Mouse (Mus musculus) lung, adult 2 months (tissue): Measurements from ENCODE around the gene Actr3b. TPM values are rescaled to one million over a fixed set of nuclear protein-coding genes. Genes with fewer than 3 reads are reported as not detected.

Experiments used
- DNase-seq: peaks from one replicate; pipeline ENCODE4 v3.0.0; 2022
- H3K4me1 ChIP-seq: fragments of 200-500 bp; 2 replicates; pipeline ENCODE4 v1.6.1; 2011; ENCODE audit warnings: low read length; ENCODE audit not compliant: control insufficient read depth, insufficient read depth
- H3K4me3 ChIP-seq: fragments of 200-500 bp; replicated peaks from 2 replicates; pipeline ENCODE3; 2011; ENCODE audit warnings: low read depth, mild to moderate bottlenecking, control low read depth, low read length; ENCODE audit errors: extremely low read depth
- CTCF ChIP-seq: fragments of 200-500 bp; IDR thresholded peaks from 2 replicates; pipeline ENCODE4 v1.5.1; 2011; ENCODE audit warnings: mild to moderate bottlenecking, low read length, control low read depth; ENCODE audit not compliant: insufficient read depth
- POLR2A ChIP-seq: fragments of 200-500 bp; IDR thresholded peaks from 2 replicates; pipeline ENCODE4 v1.6.1; 2011; ENCODE audit warnings: low read depth, mild to moderate bottlenecking, control low read depth, low read length, borderline replicate concordance; ENCODE audit errors: extremely low read depth
- WGBS: fragments of 180-500 bp; shearing (Covaris S2); methylation state at CpG from one replicate; pipeline ENCODE4 v1.1.7; 2018; 5-methylcytosine and 5-hydroxymethylcytosine counted together
- polyA plus RNA-seq: library from polyadenylated mRNA; depleted of rRNA; stranded (reverse); fragments of >200 nt; gene quantifications from 2 replicates; pipeline ENCODE4 v1.2.3, GENCODE M21; 2012

The Actr3b gene
- polyA plus RNA-seq, 1 experiment: 1.0 TPM

DNA sequence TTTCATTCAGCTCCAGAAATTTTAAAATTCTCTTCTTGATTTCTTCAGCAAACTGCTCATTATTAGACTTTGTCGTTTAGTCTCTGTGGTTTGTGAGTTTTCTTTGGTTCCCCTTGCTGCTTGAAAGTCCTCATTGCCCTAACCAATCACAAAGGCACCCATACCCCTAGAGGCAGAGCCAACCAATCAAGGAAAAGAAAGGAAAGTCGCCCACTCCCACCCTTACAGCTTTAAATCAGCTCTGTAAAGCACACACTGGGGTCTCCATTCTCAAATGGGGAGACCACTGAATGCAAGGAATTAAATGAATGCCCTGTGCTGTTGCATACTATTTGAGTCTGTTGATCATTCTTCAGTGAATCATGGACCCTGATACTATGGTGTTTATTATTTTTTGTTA, 9.6 kb downstream of the Actr3b start:
- no peak for DNase-seq
- WGBS: 35% methylated on average over 2 of the region's 2 CpGs
- TF ChIP-seq POLR2A: no peak
- no peaks in the 10 kb centered on the region for H3K4me1 ChIP-seq
- H3K4me3 ChIP-seq: no peak overlapping the region

DNA sequence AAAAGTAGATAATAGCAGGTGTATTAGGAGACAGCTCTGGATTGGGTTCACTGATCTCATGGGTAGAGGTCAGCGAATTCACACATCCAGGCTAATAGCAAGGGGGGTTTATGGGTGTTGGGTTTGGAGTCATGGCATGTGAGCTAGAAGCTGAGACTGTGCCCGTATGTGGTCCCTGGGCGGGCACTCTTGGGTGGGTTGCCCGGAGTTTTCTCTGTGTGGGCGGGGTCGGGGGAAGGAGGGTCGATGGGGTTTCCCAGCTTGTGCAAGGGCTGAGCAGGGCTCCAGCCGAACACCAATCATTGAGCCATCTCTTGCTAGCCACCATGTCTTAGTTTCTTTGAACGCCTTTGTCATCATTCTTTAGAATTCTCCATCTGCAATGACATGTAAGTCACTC, 12.7 kb downstream of the Actr3b start:
- no peak for DNase-seq
- 86% methylated on average over 9 of the region's 9 CpGs for WGBS
- Histone ChIP-seq H3K4me3 (no peak overlapping the region), H3K4me1 (no peaks in the 10 kb centered on the region)
- TF ChIP-seq CTCF (no peak), POLR2A (no peak)

DNA sequence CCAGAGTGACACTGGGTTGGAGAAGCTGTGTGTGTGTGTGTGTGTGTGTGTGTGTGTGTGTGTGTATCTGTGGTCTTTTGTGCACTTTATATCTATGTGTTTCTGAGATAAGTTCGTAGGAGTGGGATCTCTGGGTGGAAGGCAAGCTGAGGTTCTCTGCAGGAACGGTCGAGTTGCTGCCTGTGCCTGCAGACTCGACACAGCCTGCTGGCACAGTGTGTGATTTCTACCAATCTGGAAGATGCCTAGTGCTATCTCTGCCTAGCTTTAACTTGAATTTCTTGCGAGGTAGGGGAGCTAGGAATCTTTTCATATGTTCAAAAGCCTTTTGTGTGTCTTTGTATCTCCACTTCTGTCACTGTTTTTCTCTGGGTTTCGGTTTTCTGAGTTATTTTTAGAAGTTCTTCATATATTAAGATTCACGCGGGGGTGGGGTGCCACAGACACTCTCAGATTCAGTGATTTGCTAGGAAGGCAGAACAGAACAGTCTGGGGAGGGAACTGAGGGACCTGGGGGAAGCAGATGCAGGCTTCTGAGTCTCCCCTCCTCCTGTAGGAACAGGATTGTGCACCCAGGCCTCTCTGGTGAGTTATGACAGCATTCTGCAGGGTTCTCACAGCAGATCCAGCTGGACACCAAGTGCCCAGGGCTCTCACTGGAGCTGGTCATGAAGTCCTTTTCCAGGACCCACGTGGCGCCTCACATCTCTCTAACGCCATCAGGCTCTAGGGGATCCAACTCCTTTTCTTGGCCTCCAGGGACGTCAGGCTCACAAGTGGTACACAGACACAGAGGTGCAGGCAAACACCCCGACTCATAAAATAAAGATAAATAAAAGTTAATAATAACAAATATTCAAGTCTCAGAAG, 14.4 kb downstream of the Actr3b start:
- H3K4me3 ChIP-seq: no peak overlapping the region
- WGBS: 56% methylated on average over 13 of the region's 13 CpGs
- DNase-seq: no peak
- TF ChIP-seq CTCF (no peak), POLR2A (no peak)
- H3K4me1 ChIP-seq: no peaks in the 10 kb centered on the region

DNA sequence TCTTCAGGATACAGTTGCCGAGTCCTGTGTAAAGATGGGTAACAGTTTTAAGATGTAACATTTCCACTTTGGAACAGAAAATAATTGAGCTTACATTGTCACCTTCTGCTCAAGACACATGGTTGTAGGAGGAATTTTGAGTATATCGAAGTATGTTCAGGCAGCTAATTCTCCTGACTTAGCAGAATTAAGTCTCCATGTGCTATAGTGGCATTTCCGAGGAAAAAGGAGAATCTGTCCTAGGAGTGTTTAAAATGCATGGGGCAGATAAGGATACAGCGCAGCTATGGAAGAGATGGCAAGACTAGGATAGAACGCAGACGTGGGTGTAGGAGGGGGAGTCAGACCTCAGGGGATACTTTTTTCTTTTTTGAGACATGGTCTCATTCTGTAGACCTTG, 31.8 kb downstream of the Actr3b start:
- WGBS: 84% methylated on average over 6 of the region's 6 CpGs
- no peak overlapping the region for H3K4me3 ChIP-seq
- TF ChIP-seq POLR2A: no peak
- DNase-seq: no peak
- H3K4me1 ChIP-seq: no peaks in the 10 kb centered on the region

DNA sequence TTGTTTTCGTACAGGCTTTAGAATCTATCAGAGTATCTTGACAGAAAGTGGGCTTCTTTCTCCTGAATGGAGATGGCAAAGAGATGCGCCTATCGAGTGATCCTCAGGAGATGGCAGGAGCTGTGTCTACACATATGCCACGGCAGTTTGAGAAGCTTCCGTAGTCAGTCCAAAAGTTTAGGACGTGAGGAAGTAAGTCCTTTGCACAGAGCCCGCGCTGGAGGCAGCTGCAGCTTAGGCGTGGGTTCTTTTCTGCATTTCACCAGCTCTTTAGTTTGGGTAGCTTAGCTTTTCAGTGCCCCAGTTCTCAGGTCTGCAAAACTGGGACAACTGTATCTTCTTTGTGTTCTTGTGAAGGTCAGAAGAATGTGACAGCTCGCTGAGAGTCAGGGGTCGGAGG, 38.0 kb downstream of the Actr3b start:
- 81% methylated on average over 11 of the region's 11 CpGs for WGBS
- no peak for TF ChIP-seq POLR2A
- TF ChIP-seq CTCF: no peak
- no peak overlapping the region for H3K4me3 ChIP-seq
- DNase-seq: no peak
- no peaks in the 10 kb centered on the region for H3K4me1 ChIP-seq

DNA sequence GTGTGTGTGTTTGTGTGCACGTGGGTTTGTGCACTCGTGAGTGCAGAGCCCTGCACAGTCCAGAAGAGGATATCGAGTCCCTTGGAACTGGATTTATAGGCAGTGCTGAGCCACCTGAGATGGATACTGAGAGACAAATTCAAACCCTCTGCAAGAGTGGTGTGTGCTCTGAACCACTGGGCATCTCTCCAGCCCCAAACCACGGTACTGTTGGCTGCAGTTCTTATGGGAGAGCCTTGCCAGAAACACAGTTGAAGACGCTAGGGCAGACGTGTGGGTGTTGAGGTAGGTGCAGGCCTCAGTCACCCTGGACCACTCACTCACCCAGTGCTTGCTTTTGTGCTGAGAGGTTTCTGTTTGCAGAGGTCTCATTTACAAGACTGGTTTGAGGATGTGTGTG, 41.1 kb downstream of the Actr3b start:
- no peaks in the 10 kb centered on the region for H3K4me1 ChIP-seq
- DNase-seq: no peak
- 59% methylated on average over 6 of the region's 6 CpGs for WGBS
- TF ChIP-seq CTCF (no peak), POLR2A (no peak)
- no peak overlapping the region for H3K4me3 ChIP-seq

DNA sequence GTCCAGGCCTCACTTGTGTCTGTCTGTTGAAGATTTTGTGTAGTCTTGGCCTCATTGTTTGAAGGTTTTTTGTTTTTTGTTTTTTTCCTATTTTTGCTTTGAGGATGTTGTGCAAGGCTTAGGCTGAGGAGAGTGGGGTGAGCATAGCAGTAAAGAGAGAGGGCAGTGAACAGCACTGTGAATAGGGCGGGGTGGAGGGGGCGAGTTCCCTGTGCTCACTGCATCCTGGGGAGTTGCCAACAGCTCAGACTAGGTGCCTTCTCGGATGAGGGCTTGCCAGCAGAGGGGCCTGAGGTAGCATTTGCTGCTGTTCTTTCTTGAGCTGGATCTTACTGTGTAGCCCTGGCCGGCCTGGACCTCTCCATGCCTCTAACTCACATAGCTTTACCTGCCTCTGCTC, 41.9 kb downstream of the Actr3b start:
- 64% methylated on average over 4 of the region's 4 CpGs for WGBS
- DNase-seq: no peak
- Histone ChIP-seq H3K4me1 (no peaks in the 10 kb centered on the region), H3K4me3 (no peak overlapping the region)
- TF ChIP-seq POLR2A: no peak
- no peak for TF ChIP-seq CTCF

DNA sequence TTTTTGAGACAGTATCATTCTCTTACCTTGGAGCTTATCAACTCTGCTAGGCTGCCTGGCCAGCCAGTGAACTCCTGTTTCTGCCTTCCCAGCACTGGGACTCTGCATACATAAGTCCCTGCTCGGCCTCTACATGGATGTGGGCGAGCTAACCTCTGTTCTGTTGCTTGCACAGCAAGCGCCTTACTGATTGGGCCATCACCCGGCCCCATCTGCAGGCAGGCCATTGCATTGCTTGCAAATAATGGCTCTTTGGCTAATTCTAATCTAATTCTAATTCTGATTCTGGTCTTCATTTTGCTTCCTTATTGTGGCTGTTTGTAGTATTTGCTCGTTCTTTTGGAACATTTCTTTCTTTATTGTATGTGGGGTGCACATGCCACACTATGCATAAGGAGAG, 44.8 kb downstream of the Actr3b start:
- no peak for TF ChIP-seq CTCF
- no peak for TF ChIP-seq POLR2A
- no peak for DNase-seq
- Histone ChIP-seq H3K4me1 (no peaks in the 10 kb centered on the region), H3K4me3 (no peak overlapping the region)
- 77% methylated on average over 5 of the region's 5 CpGs for WGBS

DNA sequence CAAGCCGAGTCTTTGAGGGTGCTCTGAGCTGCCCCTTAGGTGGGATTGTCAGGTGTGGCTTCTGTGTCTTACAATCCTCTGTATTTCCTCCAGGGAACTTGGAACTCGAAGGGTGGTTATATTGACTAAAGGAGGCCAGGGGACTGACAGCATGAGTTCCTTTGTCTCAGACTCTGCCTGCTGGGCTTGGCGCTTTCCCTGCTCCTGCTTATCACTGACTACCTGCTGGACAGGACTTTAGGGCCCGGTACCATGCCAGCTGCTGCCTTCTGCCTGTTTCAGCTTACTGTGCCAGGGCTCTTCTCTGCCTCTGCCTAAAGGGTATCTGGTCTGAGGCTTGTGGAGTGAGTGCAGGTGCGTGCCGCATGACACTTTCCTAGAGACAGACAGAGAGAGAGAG, 53.1 kb downstream of the Actr3b start:
- H3K4me3 ChIP-seq: no peak overlapping the region
- no peaks in the 10 kb centered on the region for H3K4me1 ChIP-seq
- no peak for DNase-seq
- WGBS: 56% methylated on average over 6 of the region's 6 CpGs
- TF ChIP-seq CTCF (no peak), POLR2A (no peak)

DNA sequence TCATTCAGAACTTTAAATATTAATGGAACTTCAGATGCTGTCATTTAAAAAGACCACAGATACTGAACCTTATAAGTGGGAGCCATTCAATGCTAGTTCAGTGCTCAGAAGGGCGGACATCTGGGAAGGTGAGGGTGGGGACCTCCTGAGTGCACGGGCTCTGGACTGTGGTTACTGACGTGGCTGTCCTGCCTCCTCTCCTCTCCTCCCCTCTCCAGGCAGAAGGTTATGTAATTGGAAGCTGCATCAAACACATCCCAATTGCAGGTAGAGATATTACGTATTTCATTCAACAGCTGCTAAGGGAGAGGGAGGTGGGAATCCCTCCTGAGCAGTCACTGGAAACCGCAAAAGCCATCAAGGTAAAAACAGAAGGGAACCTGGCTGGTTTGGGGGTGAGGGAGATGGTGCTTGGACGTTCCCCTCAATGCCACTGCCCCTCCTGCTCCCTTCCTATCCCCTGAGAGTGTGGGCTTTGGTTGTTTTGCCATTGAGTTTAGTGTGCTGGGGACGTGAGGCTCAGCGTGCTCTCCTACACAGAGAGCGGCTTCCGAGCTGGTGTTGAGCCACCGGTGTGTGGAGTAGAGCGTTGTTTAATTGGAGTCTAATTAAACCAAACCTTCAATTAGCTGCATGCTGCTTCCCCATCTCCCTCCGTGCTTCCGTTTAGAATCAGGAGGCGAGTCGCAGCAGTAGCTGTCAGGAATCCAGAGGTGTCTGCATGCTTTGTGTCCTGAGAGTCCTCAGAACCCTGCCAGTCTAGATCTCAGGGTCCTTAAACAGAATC, 69.7 kb downstream of the Actr3b start:
- Histone ChIP-seq H3K4me3 (no peak overlapping the region), H3K4me1 (no peaks in the 10 kb centered on the region)
- no peak for TF ChIP-seq POLR2A
- DNase-seq: no peak
- 76% methylated on average over 16 of the region's 16 CpGs for WGBS

DNA sequence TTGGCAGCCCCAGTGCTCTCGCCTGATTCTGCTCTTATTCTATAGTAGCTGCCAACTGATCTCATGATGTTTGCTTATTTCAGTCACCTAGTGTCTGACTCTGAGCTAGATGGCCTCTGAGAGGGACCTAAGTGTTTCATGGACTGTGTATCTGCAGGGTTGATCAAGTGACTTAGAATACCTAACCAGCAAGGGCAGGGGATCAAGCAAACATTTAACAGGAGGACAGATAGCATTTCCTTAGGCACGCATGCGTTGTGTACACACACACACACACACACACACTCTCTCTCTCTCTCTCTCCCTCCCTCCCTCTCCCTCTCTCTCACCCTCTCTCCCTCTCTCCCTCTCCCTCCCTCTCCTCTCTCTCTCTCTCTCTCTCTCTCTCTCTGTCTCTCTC, 71.0 kb downstream of the Actr3b start:
- DNase-seq: no peak
- 55% methylated on average over 3 of the region's 3 CpGs for WGBS
- no peak for TF ChIP-seq CTCF
- TF ChIP-seq POLR2A: no peak
- H3K4me3 ChIP-seq: no peak overlapping the region
- no peaks in the 10 kb centered on the region for H3K4me1 ChIP-seq
